In genomic region chr12:110804261-110804660, GRCm38 (mm10) we compare ENCODE assay signal across 8 mouse cellular contexts. TPM values are rescaled to one million over a fixed set of nuclear protein-coding genes. Genes with fewer than 3 reads are reported as not detected.
DNase-seq lines count a peak whose midpoint lies in the region; ATAC-seq and TF ChIP-seq lines count a peak whose summit lies in the region.

No protein-coding gene starts in this region.

- ATAC-seq in hindbrain, embryonic 11.5 days (ENCODE audit: low FRiP score) = no peak
- ATAC-seq in midbrain, postnatal 0 days (ENCODE audit: low FRiP score) = no peak

- H3K4me1 ChIP-seq in hindbrain, embryonic 11.5 days (replicated peaks; ENCODE audit: control insufficient read depth, insufficient read depth, low read length) = 0 out of 2 replicates have a peak, but pooled peaks cover 3% of the 10 kb centered on the region
- no peaks in the 10 kb centered on the region for H3K4me1 ChIP-seq in midbrain, postnatal 0 days (ENCODE audit: insufficient read depth, low read length)

- 0 out of 2 replicates have a peak, but pooled peaks cover 2% of the 10 kb centered on the region for H3K36me3 ChIP-seq in hindbrain, embryonic 11.5 days (ENCODE audit: control insufficient read depth, insufficient read depth, low read length)
- peaks cover 11% of the 10 kb centered on the region; the same call in 1 of the 2 replicates for H3K36me3 ChIP-seq in midbrain, postnatal 0 days (ENCODE audit: insufficient read depth, low read length)

- no peaks in the 10 kb centered on the region for H3K9me3 ChIP-seq in hindbrain, embryonic 11.5 days (ENCODE audit: control insufficient read depth, low read length)
- no peaks in the 10 kb centered on the region for H3K9me3 ChIP-seq in midbrain, postnatal 0 days (ENCODE audit: low read length)

- H3K9ac ChIP-seq in hindbrain, embryonic 11.5 days (ENCODE audit: low read depth, low read length) = no peak overlapping the region
- H3K9ac ChIP-seq in midbrain, postnatal 0 days (replicated peaks; ENCODE audit: low read length, poor library complexity, severe bottlenecking) = 0 out of 2 replicates have a peak overlapping the region, but pooled peaks have one; percentile 19

- peak; percentile 16 for DNase-seq in ovary, adult 18-20 months (ENCODE audit: low spot score)
- no peak for DNase-seq in ovary, postnatal 14 days (ENCODE audit: low spot score)
- peak; percentile 71 to 78 for DNase-seq in cerebellum, postnatal 10 days
- DNase-seq in hindbrain, embryonic 11.5 days (ENCODE audit: low spot score) = peak; percentile 27
- peak; percentile 56 for DNase-seq in midbrain, postnatal 0 days (ENCODE audit: low spot score)
- no peak for DNase-seq in spleen, postnatal 4 days (ENCODE audit: low spot score in 2 of 2)
- DNase-seq in layer of hippocampus, adult 8-10 months (ENCODE audit: low spot score in 2 of 2) = no peak
- DNase-seq in spleen, postnatal 10 days (ENCODE audit: low spot score in 2 of 2) = no peak

- no peaks in the 10 kb centered on the region for H3K27me3 ChIP-seq in hindbrain, embryonic 11.5 days (ENCODE audit: control insufficient read depth, insufficient read depth, low read length)
- no peaks in the 10 kb centered on the region for H3K27me3 ChIP-seq in midbrain, postnatal 0 days (ENCODE audit: insufficient read depth, low read length)

- no peak overlapping the region for H3K4me3 ChIP-seq in hindbrain, embryonic 11.5 days (ENCODE audit: low read depth, low read length)
- no peak overlapping the region for H3K4me3 ChIP-seq in midbrain, postnatal 0 days (ENCODE audit: low read depth, low read length)

- no peak for TF ChIP-seq CTCF in midbrain, postnatal 0 days (IDR thresholded peaks at IDR 0.05)

- H3K4me2 ChIP-seq in hindbrain, embryonic 11.5 days (replicated peaks; ENCODE audit: low read depth, low read length) = no peak overlapping the region
- no peak overlapping the region for H3K4me2 ChIP-seq in midbrain, postnatal 0 days (ENCODE audit: low read depth, low read length, poor library complexity, severe bottlenecking)

- no peak overlapping the region for H3K27ac ChIP-seq in hindbrain, embryonic 11.5 days (ENCODE audit: low read depth, low read length)
- no peak overlapping the region for H3K27ac ChIP-seq in midbrain, postnatal 0 days (ENCODE audit: low read depth, low read length)

- 35% methylated on average over 10 of the region's 10 CpGs for WGBS in hindbrain, embryonic 11.5 days
- 19% methylated on average over 10 of the region's 10 CpGs for WGBS in midbrain, postnatal 0 days

RNA-seq across cellular contexts. Expression of gene Mok, which starts 36.5 kb away (rescaled TPM):
- 11.0 and 14.4 TPM in 2 replicates for polyA plus RNA-seq in hindbrain, embryonic 11.5 days (2014; fragmentation: Nextera tagmentation; extraction: Ambion mirVana)
- total RNA-seq in midbrain, postnatal 0 days (2014; rRNA removed) = 10.7 and 23.7 TPM in 2 replicates
- polyA plus RNA-seq in midbrain, postnatal 0 days (2015; fragmentation: Nextera tagmentation; extraction: Ambion mirVana) = 17.0 and 18.9 TPM in 2 replicates
- 10 to 100 TPM in 3 of 4 experiments, 1 to 10 TPM in 1; 7.5 to 14.1 (median 11.5) TPM for total RNA-seq in layer of hippocampus, adult 8-10 months (2022)

RNA-seq across cellular contexts. Expression of gene Zfp839, which starts 45.8 kb away (rescaled TPM):
- polyA plus RNA-seq in hindbrain, embryonic 11.5 days (2014; fragmentation: Nextera tagmentation; extraction: Ambion mirVana) = 2.5 and 3.2 TPM in 2 replicates
- total RNA-seq in midbrain, postnatal 0 days (2014; rRNA removed) = 4.5 and 5.4 TPM in 2 replicates
- polyA plus RNA-seq in midbrain, postnatal 0 days (2015; fragmentation: Nextera tagmentation; extraction: Ambion mirVana) = 1.7 and 1.9 TPM in 2 replicates
- total RNA-seq in layer of hippocampus, adult 8-10 months (2022) = 10 to 100 TPM; 12.3 to 15.4 (median 14.8) TPM

Comparison
In these comparisons a context has a peak if more than half of its experiments do, and no peak if none do; other contexts are left out.
1. DNase-seq: peak in ovary, adult 18-20 months (single experiment), cerebellum, postnatal 10 days (2 of 2), hindbrain, embryonic 11.5 days (single experiment) and midbrain, postnatal 0 days (single experiment); none in ovary, postnatal 14 days (single experiment), spleen, postnatal 4 days (0 of 2), layer of hippocampus, adult 8-10 months (0 of 2) and spleen, postnatal 10 days (0 of 2).